In genomic region chr9:50738914-50739870, GRCm38 (mm10) we compare ENCODE assay signal across 8 mouse cellular contexts. TPM values are rescaled to one million over a fixed set of nuclear protein-coding genes. Genes with fewer than 3 reads are reported as not detected.
DNase-seq lines count a peak whose midpoint lies in the region; ATAC-seq lines count a peak whose summit lies in the region.

TSS of gene Dixdc1 (minus strand) at chr9:50739517.

- 11% methylated on average over 36 of the region's 36 CpGs for WGBS in heart, embryonic 13.5 days
- WGBS in liver, embryonic 11.5 days: 14% methylated on average over 36 of the region's 36 CpGs
- 10% methylated on average over 36 of the region's 36 CpGs for WGBS in stomach, embryonic 14.5 days

- peak within 1 kb of the TSS; percentile 45; the same call in 1 of the 2 replicates for H3K9ac ChIP-seq in heart, embryonic 13.5 days
- H3K9ac ChIP-seq in liver, embryonic 11.5 days (ENCODE audit: low read depth, low read length): no peak within 1 kb of the TSS
- H3K9ac ChIP-seq in stomach, embryonic 14.5 days (replicated peaks; ENCODE audit: low read depth, low read length): no peak within 1 kb of the TSS

- H3K27ac ChIP-seq in brown adipose tissue, adult 24 weeks (replicated peaks; ENCODE audit: low read depth, low read length): peak within 1 kb of the TSS; percentile 59; the same call in 1 of the 2 replicates
- H3K27ac ChIP-seq in heart, embryonic 13.5 days (replicated peaks): peak within 1 kb of the TSS; percentile 63
- no peak within 1 kb of the TSS for H3K27ac ChIP-seq in liver, embryonic 11.5 days (ENCODE audit: low read depth, low read length)
- H3K27ac ChIP-seq in stomach, embryonic 14.5 days (ENCODE audit: low read length): peak within 1 kb of the TSS; percentile 2; the same call in 1 of the 2 replicates

- H3K4me3 ChIP-seq in brown adipose tissue, adult 24 weeks (ENCODE audit: insufficient read depth, low read depth, low read length): peak within 1 kb of the TSS; percentile 44
- peak within 1 kb of the TSS; percentile 44 for H3K4me3 ChIP-seq in heart, embryonic 13.5 days
- peak within 1 kb of the TSS; percentile 45 for H3K4me3 ChIP-seq in liver, embryonic 11.5 days (ENCODE audit: low read depth, low read length)
- peak within 1 kb of the TSS; percentile 18 for H3K4me3 ChIP-seq in stomach, embryonic 14.5 days (ENCODE audit: low read depth, low read length)

- H3K4me2 ChIP-seq in heart, embryonic 13.5 days: peak within 1 kb of the TSS; percentile 71
- peak within 1 kb of the TSS; percentile 75 for H3K4me2 ChIP-seq in liver, embryonic 11.5 days
- peak within 1 kb of the TSS; percentile 57 for H3K4me2 ChIP-seq in stomach, embryonic 14.5 days (replicated peaks; ENCODE audit: low read depth, low read length)

- peak; percentile 85 for DNase-seq in CD4-positive helper T cell, adult 2 months (ENCODE audit: low read depth, low spot score)
- DNase-seq in kidney, postnatal 10 days: peak; percentile 96
- peak; percentile 90 for DNase-seq in liver, embryonic 11.5 days (ENCODE audit: low spot score)
- DNase-seq in natural killer cell, adult 2 months (ENCODE audit: low spot score in 2 of 2): peak; percentile 79 to 80

- H3K27me3 ChIP-seq in heart, embryonic 13.5 days (replicated peaks): no peaks in the 10 kb centered on the region
- no peaks in the 10 kb centered on the region for H3K27me3 ChIP-seq in liver, embryonic 11.5 days (replicated peaks; ENCODE audit: control insufficient read depth, insufficient read depth, low read length)
- H3K27me3 ChIP-seq in stomach, embryonic 14.5 days (ENCODE audit: control insufficient read depth, insufficient read depth, low read length): no peaks in the 10 kb centered on the region

- no peaks in the 10 kb centered on the region for H3K4me1 ChIP-seq in brown adipose tissue, adult 24 weeks (ENCODE audit: control insufficient read depth, insufficient read depth, insufficient read length, low read length)
- H3K4me1 ChIP-seq in heart, embryonic 13.5 days: peaks cover 30% of the 10 kb centered on the region
- H3K4me1 ChIP-seq in liver, embryonic 11.5 days (replicated peaks; ENCODE audit: control insufficient read depth, insufficient read depth, low read length): peaks cover 5% of the 10 kb centered on the region
- H3K4me1 ChIP-seq in stomach, embryonic 14.5 days (ENCODE audit: control insufficient read depth, insufficient read depth, low read length): 0 out of 2 replicates have a peak, but pooled peaks cover 6% of the 10 kb centered on the region

- H3K36me3 ChIP-seq in heart, embryonic 13.5 days: 0 out of 2 replicates have a peak, but pooled peaks cover 3% of the 10 kb centered on the region
- H3K36me3 ChIP-seq in liver, embryonic 11.5 days (ENCODE audit: control insufficient read depth, insufficient read depth, low read length): no peaks in the 10 kb centered on the region
- no peaks in the 10 kb centered on the region for H3K36me3 ChIP-seq in stomach, embryonic 14.5 days (ENCODE audit: control insufficient read depth, insufficient read depth, low read length)

- no peaks in the 10 kb centered on the region for H3K9me3 ChIP-seq in heart, embryonic 13.5 days
- H3K9me3 ChIP-seq in liver, embryonic 11.5 days (ENCODE audit: control insufficient read depth, low read length): no peaks in the 10 kb centered on the region
- no peaks in the 10 kb centered on the region for H3K9me3 ChIP-seq in stomach, embryonic 14.5 days (ENCODE audit: control insufficient read depth, low read depth, low read length)

- ATAC-seq in erythroid progenitor cell, adult 5-6 weeks (replicated peaks; ENCODE audit: low FRiP score, poor library complexity, severe bottlenecking): peak; percentile 96
- peak; percentile 90 for ATAC-seq in heart, embryonic 13.5 days (ENCODE audit: extremely low read depth, insufficient number of reproducible peaks, low FRiP score, low TSS enrichment)
- ATAC-seq in liver, embryonic 11.5 days (replicated peaks; ENCODE audit: low FRiP score): peak; percentile 99
- ATAC-seq in stomach, embryonic 14.5 days (ENCODE audit: insufficient number of reproducible peaks, insufficient read depth, low FRiP score, low read depth): peak; percentile 99

RNA-seq across cellular contexts. Expression of gene Dixdc1, which starts in this region (rescaled TPM):
- polyA plus RNA-seq in brown adipose tissue, adult 24 weeks (2012; ENCODE audit: insufficient read depth, insufficient read length, missing spikeins): 5.3 and 9.5 TPM in 2 replicates
- total RNA-seq in erythroid progenitor cell, adult 5-6 weeks (2015; ENCODE audit: low replicate concordance): not detected in 2 replicates
- total RNA-seq in erythroid progenitor cell, adult 5-6 weeks (2017; ENCODE audit: low replicate concordance): not detected in 2 replicates
- polyA plus RNA-seq in heart, embryonic 13.5 days (2015; fragmentation: Nextera tagmentation; extraction: Ambion mirVana): 7.5 and 8.1 TPM in 2 replicates
- polyA plus RNA-seq in liver, embryonic 11.5 days (2014; fragmentation: Nextera tagmentation; extraction: Ambion mirVana): 2.3 and 3.5 TPM in 2 replicates
- polyA plus RNA-seq in stomach, embryonic 14.5 days (2014; fragmentation: Nextera tagmentation; extraction: Ambion mirVana): 11.4 and 12.7 TPM in 2 replicates

Comparison
In these comparisons a context has a peak if more than half of its experiments do, and no peak if none do; other contexts are left out.
1. Peak in ATAC-seq in erythroid progenitor cell, adult 5-6 weeks; RNA of the gene not detected or under 1 TPM.